Mouse (Mus musculus) cerebellum, adult 2 months (tissue): ENCODE results near the gene 2210408I21Rik. TPM values are rescaled to one million over a fixed set of nuclear protein-coding genes. Genes with fewer than 3 reads are reported as not detected.

Experiments used
- DNase-seq, 2 experiments: peaks; one replicate each; pipeline ENCODE4 v3.0.0; 2021
- H3K27ac ChIP-seq: fragments of 200-500 bp; 2 replicates; pipeline ENCODE4 v1.5.1; 2012; ENCODE audit warnings: low read length, control low read depth, inconsistent platforms; ENCODE audit not compliant: insufficient read depth
- H3K27me3 ChIP-seq: fragments of 200-500 bp; 2 replicates; pipeline ENCODE4 v1.6.1; 2012; ENCODE audit warnings: inconsistent platforms, mild to moderate bottlenecking, low read length, moderate library complexity; ENCODE audit not compliant: control insufficient read depth, insufficient read depth
- H3K4me1 ChIP-seq: fragments of 200-500 bp; 2 replicates; pipeline ENCODE4 v1.6.1; 2011; ENCODE audit warnings: low read length; ENCODE audit not compliant: control insufficient read depth, insufficient read depth
- H3K4me3 ChIP-seq: fragments of 200-500 bp; replicated peaks from 2 replicates; pipeline ENCODE3; 2011; ENCODE audit warnings: mild to moderate bottlenecking, low read depth, low read length, control low read depth; ENCODE audit not compliant: insufficient read depth
- CTCF ChIP-seq: fragments of 200-500 bp; IDR thresholded peaks from 2 replicates; pipeline ENCODE4 v1.5.1; 2011; ENCODE audit warnings: low read depth, mild to moderate bottlenecking, control low read depth, low read length, moderate library complexity, borderline replicate concordance; ENCODE audit not compliant: insufficient read depth
- POLR2A ChIP-seq: fragments of 200-500 bp; IDR thresholded peaks from 2 replicates; pipeline ENCODE4 v1.6.1; 2011; ENCODE audit warnings: low read length, control low read depth, borderline replicate concordance; ENCODE audit not compliant: insufficient read depth
- WGBS: fragments of 180-500 bp; shearing (Covaris S2); methylation state at CpG from one replicate; pipeline ENCODE4 v1.1.7; 2018; 5-methylcytosine and 5-hydroxymethylcytosine counted together
- polyA plus RNA-seq: library from polyadenylated mRNA; depleted of rRNA; stranded (reverse); fragments of >200 nt; gene quantifications from 2 replicates; pipeline ENCODE4 v1.2.3, GENCODE M21; 2012; rRNA removed

Gene 2210408I21Rik
- polyA plus RNA-seq, 1 experiment: 5.4 TPM

DNA sequence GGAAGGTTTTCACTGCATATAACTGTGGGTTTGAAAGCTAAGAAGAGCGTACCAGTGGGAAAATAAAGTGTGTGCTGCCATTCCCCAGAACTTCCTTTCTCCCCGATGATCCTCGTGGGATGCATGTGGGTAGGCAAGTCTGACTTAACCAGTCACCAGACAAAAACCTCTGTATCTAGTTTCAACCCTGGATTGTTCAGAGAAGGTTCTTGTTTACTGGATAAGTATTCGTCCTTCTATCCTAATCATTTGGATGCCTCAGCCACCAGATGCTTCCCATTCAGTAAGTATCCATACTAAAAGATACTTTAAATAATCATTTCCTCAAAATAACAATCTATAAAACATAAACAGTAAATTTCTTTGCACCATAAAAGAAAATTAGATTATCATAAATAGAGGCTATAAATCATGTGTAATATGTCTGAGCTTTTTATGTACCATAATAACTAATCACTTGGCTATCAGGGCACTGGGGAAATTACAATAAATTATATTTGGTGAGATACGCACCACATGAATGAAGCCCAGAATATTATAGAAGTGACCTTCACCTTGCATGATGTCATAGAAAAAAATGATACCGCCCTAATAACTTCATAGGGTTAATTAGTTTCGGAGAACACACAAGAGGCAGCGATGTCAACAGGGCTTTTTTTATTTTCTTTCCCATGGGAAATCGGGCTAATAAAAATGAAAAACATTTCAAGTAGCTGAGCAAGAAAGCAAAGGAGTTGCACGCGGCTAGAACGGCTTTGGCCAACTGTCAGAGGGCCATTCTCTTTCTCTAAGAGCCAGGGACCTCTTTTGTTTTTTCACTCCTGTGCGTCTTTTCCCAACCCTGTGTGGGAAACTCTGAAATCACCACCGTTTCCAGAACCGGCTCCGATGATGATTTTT is 412.4 kb downstream of the 2210408I21Rik start:
- no peak for TF ChIP-seq CTCF
- no peak for TF ChIP-seq POLR2A
- no peak overlapping the region for H3K4me3 ChIP-seq
- 25% methylated on average over 16 of the region's 16 CpGs for WGBS
- no peaks in the 10 kb centered on the region for H3K27me3 ChIP-seq
- DNase-seq: no peak
- no peak overlapping the region for H3K27ac ChIP-seq
- H3K4me1 ChIP-seq: no peaks in the 10 kb centered on the region

GRCm38 (mm10) chr13:77548386-77548695 is 413.0 kb downstream of the 2210408I21Rik start:
- Histone ChIP-seq H3K27me3 (no peaks in the 10 kb centered on the region), H3K4me3 (no peak overlapping the region), H3K4me1 (no peaks in the 10 kb centered on the region), H3K27ac (no peak overlapping the region)
- no peak for TF ChIP-seq POLR2A
- no peak for TF ChIP-seq CTCF
- 4% methylated on average over 3 of the region's 3 CpGs for WGBS
- DNase-seq: no peak

GRCm38 (mm10) chr13:77548750-77549149 is 413.4 kb downstream of the 2210408I21Rik start:
- no peak overlapping the region for H3K27ac ChIP-seq
- DNase-seq: no peak
- no peaks in the 10 kb centered on the region for H3K4me1 ChIP-seq
- no peaks in the 10 kb centered on the region for H3K27me3 ChIP-seq
- 64% methylated on average over 4 of the region's 4 CpGs for WGBS
- TF ChIP-seq CTCF: no peak
- no peak for TF ChIP-seq POLR2A
- no peak overlapping the region for H3K4me3 ChIP-seq

DNA sequence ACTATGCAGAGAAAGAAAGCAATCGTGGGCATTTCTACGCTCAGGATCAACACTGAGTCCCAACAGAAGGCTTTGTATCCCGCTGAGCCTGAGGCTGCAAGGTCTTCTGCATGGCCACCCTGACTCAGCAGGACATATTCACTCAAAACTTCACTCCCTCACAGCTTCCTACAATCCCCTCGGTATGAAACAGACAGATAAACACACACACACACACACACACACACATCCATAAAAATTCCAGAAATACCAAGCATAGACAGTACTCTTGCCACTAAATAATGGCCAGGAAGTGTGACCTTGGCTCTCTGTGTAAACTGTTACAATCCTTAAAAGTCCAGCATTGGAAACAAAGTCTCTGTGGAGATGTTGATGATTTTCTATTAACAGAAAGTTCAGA is 458.7 kb downstream of the 2210408I21Rik start:
- H3K27me3 ChIP-seq: no peaks in the 10 kb centered on the region
- TF ChIP-seq POLR2A (no peak), CTCF (no peak)
- DNase-seq: no peak
- H3K4me1 ChIP-seq: no peaks in the 10 kb centered on the region
- H3K27ac ChIP-seq: no peak overlapping the region
- H3K4me3 ChIP-seq: no peak overlapping the region
- 37% methylated on average over 4 of the region's 4 CpGs for WGBS

GRCm38 (mm10) chr13:77615346-77615745 is 480.0 kb downstream of the 2210408I21Rik start:
- no peak for TF ChIP-seq CTCF
- TF ChIP-seq POLR2A: no peak
- H3K27ac ChIP-seq: no peak overlapping the region
- WGBS: 88% methylated on average over 2 of the region's 2 CpGs
- H3K4me3 ChIP-seq: no peak overlapping the region
- H3K27me3 ChIP-seq: no peaks in the 10 kb centered on the region
- no peaks in the 10 kb centered on the region for H3K4me1 ChIP-seq
- DNase-seq: no peak

Other genes starting within 250 kb of the 2210408I21Rik start
- gene Slf1, start 67 bp upstream of the 2210408I21Rik start, polyA plus RNA-seq: 18.6 and 20.5 TPM in 2 replicates